Mouse (Mus musculus) neural tube, embryonic 10.5 days (tissue): ENCODE data around the gene Tsacc.
"Not testable (repeated sequence)": the region's sequence is repeated elsewhere in the genome, so short reads cannot be mapped to it uniquely, and the experiment has no call there.

ENCODE experiments used
- DNase-seq: peaks from one replicate; pipeline ENCODE4 v3.0.0-alpha.2; 2017; ENCODE audit warnings: low spot score; ENCODE audit errors: extremely low spot score

Tsacc gene

GRCm38 (mm10) chr3:88296561-88297318 is at the start of gene Tsacc, which contains the start of gene Cct3:
Gene Tsacc, minus strand, starts transcription at chr3:88296999.
Gene Cct3, plus strand, starts transcription at chr3:88297116.
- peak; percentile 93 for DNase-seq

- no peak for DNase-seq
Observed at GRCm38 (mm10) chr3:88339006-88339405, 42.2 kb upstream of the Tsacc start.

DNA sequence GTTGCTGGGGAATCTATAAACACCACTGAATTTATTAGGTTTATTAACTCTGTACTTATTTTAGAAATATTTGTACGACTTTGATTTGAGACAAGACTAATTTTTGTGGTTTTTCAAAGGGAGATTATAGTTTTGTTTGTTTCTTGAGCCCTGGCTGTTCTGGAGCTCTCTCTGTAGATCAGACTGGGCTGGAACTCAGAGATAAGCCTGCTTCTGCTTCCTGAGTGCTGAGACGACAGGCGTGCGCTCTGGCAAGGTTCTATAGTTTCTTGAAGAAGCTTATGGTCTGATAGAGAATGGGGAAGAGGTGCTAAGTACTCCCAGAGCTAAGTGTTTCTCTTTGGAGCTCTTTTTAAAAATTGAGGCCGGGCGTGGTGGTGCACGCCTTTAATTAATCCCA is 41.5 kb upstream of the Tsacc start:
- DNase-seq = no peak

GRCm38 (mm10) chr3:88337367-88338020 is 40.7 kb upstream of the Tsacc start:
- no peak for DNase-seq

GRCm38 (mm10) chr3:88336058-88337013 is 39.5 kb upstream of the Tsacc start, which contains the start of the genes Tmem79 and Smg5:
Gene Tmem79, minus strand, starts transcription at chr3:88336148.
Gene Smg5, plus strand, starts transcription at chr3:88336260.
- DNase-seq = peak; percentile 96

DNA sequence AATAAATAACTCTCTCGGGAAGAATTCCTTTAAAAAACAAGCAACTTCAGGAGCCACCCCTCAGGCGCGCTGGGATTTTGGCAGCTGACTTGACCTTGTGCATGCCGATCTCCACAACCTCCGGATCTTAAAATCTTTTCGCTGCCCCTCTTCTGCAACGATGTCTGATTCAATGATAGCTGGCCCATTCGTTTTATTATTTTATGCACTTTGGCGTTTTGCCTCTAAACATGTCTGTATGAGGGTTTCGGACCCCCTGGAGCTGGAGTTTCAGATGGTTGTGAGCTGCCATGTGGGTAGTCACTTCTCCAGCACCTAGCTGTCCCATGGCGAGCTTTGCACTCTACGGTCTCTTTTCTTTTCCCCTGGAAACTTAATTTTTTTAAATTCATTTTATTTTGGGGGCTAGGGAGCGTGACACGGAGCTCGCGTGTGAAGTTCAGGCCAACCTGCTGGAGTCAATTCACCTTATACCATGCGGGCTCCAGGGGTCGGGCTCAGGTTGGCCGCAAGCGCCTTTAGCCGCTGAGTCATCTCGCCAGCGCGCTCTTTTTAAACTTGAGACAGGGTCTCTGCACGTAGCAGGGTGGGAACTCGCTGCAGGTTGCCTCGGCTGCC is 38.7 kb upstream of the Tsacc start:
- no peak for DNase-seq

DNA sequence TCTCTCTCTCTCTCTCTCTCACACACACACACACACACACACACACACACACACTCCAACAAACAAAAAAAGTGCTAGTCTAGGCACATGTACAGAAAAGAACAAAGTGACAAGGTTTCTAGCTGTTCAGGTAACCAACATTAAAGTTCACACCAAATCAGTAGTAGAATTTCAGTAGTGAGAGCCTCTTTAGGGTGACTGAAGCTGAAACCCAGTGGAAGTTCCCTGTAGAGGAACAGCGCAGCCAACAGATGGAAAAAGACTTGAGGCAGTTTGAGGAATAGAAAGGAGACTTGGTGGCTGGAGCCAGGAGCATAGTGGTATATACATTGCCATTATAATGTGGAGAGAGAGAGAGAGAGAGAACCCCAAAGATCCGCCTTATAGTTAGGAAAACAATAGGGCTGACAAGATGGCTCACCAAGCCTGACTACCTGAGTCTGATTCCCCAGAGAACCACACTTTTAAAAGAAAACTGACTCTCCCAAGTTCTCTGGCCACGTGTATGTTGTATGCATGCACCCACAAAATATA is 38.2 kb upstream of the Tsacc start:
- DNase-seq = no peak

DNA sequence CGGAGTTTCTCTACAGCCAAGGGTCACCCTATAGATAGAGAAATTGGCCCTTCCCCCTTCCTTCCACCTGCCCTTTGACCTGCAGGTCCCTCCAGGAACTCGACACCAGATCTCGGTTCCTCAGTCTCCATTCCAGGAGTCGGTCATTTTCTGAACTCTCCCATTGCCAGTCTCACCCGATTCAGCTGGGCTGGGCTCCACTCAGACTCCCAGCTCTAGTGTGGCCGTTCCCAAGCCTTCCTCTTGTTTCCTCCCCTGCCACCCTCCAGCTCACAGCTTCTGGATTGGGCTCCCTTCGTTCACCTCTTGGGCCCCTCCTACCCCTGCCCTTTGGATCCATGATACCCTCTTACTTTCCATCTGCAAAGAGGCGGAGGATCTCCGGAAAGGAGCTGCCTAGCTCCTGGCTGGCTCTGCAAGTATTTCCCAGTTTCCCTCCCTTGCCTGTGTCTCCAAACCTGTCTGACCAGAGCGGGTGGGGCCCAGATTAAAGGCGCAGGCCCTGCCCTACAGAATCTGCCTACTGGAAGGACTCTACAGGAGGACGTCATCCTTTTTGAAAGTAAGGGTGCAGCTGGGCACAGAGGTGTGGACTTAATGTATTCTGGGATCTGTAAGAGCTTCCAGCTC is 37.3 kb upstream of the Tsacc start:
- DNase-seq = no peak

DNA sequence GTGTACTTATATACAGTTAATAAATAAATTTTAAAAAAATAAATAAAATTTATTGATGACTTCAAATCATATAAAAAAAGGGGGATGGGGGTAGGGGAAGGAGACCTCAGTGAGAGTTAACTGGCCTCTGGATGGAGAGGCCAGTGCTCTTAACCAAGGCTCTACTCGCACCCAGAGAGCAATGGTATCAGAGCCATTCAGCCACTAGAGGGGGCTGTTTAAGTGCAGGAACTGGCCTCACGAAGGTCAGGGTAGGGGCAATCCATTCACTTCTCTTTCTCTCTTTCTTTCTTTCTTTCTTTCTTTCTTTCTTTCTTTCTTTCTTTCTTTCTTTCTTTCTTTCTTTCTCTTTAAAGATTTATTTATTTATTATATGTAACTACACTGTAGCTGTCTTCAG is 34.5 kb upstream of the Tsacc start:
- DNase-seq = no peak

DNA sequence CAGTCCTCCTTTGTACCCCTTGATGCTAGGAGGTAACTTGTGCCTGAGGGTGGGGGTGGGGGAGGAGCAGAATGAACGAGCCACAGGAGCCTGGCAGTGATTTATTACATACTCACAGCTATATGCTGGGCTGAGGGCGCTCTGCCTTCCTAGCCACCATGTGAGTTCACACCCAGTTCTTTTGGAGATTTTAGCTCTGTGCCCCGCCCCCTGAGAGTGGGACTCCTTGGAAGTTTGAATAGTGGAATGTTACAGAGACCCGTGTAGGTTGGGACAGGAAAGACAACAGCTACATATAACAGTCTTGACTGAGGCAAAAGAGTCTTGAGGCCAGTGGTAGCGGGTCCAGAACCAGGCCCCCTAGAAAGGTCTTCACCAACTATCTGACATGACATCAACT is 32.2 kb upstream of the Tsacc start:
- DNase-seq = no peak

- DNase-seq = peak; percentile 60
Observed at GRCm38 (mm10) chr3:88324951-88325405, 28.2 kb upstream of the Tsacc start, which contains the start of gene Glmp. Gene Glmp, plus strand, starts transcription at chr3:88325023.

GRCm38 (mm10) chr3:88299172-88299571 is 2.4 kb upstream of the Tsacc start:
- no peak for DNase-seq

DNA sequence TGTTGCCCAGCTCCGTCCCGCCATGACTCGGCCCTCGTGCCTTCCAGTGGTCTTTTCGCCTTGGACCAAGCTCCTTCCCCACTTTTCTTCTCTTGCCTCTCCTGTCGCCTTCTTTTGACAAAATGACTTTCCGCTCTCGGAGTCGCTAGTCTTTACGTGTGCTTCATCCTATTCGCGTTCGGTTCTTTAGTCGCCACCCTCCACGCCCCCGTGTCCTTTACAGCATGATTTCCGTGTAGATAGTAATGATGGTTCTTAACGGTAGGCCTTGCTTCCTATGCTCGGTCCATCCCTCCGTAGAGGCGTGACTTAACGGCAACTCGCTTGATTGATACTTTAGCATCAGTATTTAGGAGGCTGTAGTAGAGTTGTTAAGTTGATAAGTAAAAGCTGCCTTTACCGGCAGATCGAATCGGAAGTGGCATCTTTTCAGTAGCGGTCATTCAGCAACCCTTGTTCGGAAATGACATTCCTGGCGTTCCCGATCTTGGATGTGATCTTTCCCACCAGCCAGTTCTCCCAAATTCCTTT is 587 bp upstream of the Tsacc start:
- DNase-seq = no peak

GRCm38 (mm10) chr3:88296110-88296560 is 664 bp downstream of the Tsacc start:
- DNase-seq = no peak

- DNase-seq = not testable (repeated sequence)
Observed at GRCm38 (mm10) chr3:88295272-88295671, 1.5 kb downstream of the Tsacc start.

GRCm38 (mm10) chr3:88291970-88292369 is 4.8 kb downstream of the Tsacc start:
- no peak for DNase-seq

- not testable (repeated sequence) for DNase-seq
Observed at GRCm38 (mm10) chr3:88288133-88288713, 8.6 kb downstream of the Tsacc start.

GRCm38 (mm10) chr3:88287110-88287509 is 9.7 kb downstream of the Tsacc start, which contains the start of gene Gm38392:
Gene Gm38392, minus strand, starts transcription at chr3:88287210.
- no peak for DNase-seq

DNA sequence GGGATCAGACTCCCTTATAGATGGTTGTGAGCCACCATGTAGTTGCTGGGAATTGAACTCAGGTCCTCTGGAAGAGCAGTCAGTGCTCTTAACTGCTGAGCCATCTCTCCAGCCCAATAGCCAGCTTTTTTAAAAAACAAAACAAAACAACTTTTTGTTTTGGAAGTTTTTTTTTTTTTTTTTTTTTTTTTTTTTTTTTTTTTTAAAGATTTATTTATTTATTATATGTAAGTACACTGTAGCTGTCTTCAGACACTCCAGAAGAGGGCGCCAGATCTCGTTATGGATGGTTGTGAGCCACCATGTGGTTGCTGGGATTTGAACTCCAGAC is 11.3 kb downstream of the Tsacc start:
- DNase-seq = not testable (repeated sequence)
